Mouse (Mus musculus) layer of hippocampus, postnatal 14 days (tissue): Measurements from ENCODE around the gene Rars. TPM values are rescaled to one million over a fixed set of nuclear protein-coding genes. Genes with fewer than 3 reads are reported as not detected.
"Not testable (repeated sequence)": the region's sequence is repeated elsewhere in the genome, so short reads cannot be mapped to it uniquely, and the experiment has no call there.

ENCODE experiments used
- DNase-seq, 2 experiments: peaks; one replicate each; pipeline ENCODE4 v3.0.0; 2021 to 2022; ENCODE audit warnings: low spot score in 2 of 2, mixed read lengths in 1 of 2
- long read RNA-seq, 2 experiments: library from polyadenylated mRNA; stranded (forward); transcript quantifications; one replicate each; pipeline ENCODE4 v2.0.0; 2021
- total RNA-seq, 2 experiments: library from RNA; stranded (reverse); gene quantifications; 2 replicates each; pipeline ENCODE4 v1.2.3; 2021

The Rars gene
- total RNA-seq, result 10 to 100 TPM; 46.1 to 46.2 TPM
- long read RNA-seq, experiment 1, transcript Rars-201 (15 exons, 2,109 nt), result major isoform, 29 of 34 reads
- long read RNA-seq, experiment 1, partial matches to known transcripts, result 0 of 34 reads
- long read RNA-seq, experiment 1, other reads (novel, unspliced or antisense), result 5 of 34 reads
- long read RNA-seq, experiment 2, transcript Rars-201 (15 exons, 2,109 nt), result major isoform, 36 of 46 reads
- long read RNA-seq, experiment 2, partial matches to known transcripts, result 4 of 46 reads
- long read RNA-seq, experiment 2, other reads (novel, unspliced or antisense), result 6 of 46 reads

DNA sequence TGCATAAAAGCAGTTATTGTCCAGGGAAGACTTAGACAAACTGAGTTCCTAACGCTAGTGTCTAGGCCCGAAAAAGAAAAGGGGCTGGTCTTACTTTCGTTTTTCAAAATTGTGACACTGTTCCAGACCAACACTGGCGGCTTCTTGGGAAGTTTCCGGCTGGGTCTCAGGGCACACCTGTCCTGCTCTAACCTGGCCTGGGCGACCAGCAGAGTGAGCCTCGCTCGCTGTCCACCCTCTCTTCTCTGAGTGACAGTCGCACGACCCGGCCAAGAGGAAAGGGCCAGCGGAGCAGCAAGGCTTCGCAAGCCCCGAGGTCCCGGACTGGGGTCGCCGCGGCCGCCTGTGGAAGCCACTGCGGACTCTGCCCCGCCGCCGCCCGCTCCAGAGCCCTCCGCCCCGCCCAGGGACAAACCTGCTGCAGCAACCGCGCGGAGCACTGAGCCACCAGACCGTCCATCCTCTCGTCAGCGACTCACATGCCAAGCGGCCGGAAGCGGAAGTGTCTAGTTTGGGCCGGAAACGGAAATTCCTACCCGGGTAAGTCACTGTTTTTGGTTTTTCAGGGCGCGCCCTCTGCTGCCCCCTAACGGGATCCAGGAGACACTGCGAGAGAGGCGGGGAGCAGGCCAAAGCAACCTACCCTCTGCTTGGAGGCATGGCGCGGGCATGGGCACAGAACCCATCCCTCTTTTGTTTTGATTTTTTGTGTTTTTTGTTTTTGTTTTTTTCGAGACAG lies at the start of gene Rars:
Gene Rars (minus strand): TSS at position 485 of the 739 bp plus-strand sequence.
- DNase-seq, result peak; percentile 91 to 96

DNA sequence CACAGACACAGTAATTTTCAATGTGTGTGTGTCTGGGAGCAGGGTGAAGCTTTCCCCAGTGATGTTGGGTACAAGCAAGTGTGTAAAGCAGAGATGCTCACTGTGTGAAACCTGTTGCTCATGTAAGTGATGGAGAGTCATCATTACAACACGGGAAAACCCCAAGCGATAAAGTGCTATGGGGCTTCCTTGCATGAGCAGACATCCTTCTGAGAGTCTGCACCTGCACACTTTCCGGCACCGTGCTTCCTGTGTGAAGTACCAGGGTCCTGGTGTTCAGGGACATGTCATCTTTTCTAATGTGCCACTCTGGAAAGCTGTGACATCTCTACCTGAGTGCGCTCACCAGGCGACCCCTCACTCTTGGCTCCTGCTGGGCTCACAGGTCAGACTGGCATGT lies 48.5 kb upstream of the Rars start:
- DNase-seq, result no peak

DNA sequence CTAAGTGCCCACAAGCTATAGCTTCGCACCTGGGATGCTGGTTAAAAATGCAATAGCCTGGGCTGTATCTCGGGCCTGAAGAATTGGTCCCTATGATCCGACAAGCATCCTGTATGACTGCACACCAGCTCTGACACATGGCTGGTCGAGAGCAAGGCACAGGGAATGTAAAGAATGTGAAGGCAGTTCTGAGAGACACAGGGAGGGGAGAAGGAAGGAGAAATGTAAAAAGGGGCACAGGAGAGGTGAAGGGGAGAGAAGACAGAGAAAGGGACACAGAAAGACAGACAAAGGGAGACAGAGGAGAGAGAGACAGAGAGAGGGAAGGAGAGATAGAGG lies 44.2 kb upstream of the Rars start:
- DNase-seq, result no peak

GRCm38 (mm10) chr11:35877651-35878558 lies 43.6 kb upstream of the Rars start:
- DNase-seq, result peak in 1 of 2 experiments; percentile 27

- no peak for DNase-seq
These were observed 39.4 kb upstream of the Rars start for GRCm38 (mm10) chr11:35873624-35874244.

- DNase-seq, result no peak
These were observed 36.7 kb upstream of the Rars start for GRCm38 (mm10) chr11:35870961-35871360.

DNA sequence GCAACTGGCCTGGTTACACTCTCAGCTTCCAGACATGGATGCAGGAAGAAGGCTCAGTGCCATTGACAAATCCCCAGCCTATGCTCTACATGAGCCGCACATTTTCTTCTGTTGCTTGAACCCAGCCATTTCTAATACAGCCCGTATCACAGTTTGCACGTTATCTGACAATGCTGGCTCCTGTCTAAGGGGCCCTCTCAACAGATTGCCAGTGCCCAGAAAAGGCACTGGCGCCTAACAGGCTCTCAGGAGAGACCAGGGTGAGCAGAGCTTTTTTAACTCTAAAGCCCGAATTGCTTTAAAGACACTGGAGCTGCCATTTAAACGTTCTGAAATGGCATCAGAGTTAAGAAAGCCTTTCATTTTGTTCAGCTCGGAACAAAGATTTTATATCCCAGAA lies 31.8 kb upstream of the Rars start:
- no peak for DNase-seq

DNA sequence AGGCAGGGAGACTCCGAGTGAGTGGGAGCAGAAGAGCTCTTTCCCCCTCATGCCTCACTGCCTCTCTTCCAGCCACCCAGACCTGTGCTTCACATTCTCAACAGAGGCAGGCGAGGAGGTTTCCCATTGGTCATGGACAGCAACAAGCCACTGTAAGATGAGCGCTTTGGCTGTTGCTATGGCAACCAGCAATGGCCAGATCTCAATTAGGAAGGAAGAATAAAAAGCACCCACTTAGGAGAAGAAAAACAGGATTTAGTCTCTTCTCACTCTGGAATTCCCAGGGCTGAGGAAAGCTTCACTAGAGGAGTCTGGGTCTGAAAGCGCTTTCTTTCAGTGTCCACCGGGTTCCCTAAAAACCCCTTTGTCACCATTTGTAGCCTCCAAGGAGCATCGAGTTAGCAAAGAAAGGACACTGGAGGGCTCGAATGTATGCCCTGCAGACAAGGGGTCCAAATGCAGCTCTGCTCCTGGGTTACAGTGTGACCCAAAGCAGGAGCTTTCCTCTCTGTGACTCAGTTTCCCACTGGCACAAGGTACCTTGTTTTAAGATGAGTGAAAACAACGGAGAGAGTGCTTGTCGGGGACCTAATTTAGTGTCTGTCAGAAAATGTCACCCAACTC lies 30.8 kb upstream of the Rars start:
- DNase-seq, result peak; percentile 65 to 78

- DNase-seq, result no peak
These were observed 29.3 kb upstream of the Rars start for GRCm38 (mm10) chr11:35863653-35864052.

DNA sequence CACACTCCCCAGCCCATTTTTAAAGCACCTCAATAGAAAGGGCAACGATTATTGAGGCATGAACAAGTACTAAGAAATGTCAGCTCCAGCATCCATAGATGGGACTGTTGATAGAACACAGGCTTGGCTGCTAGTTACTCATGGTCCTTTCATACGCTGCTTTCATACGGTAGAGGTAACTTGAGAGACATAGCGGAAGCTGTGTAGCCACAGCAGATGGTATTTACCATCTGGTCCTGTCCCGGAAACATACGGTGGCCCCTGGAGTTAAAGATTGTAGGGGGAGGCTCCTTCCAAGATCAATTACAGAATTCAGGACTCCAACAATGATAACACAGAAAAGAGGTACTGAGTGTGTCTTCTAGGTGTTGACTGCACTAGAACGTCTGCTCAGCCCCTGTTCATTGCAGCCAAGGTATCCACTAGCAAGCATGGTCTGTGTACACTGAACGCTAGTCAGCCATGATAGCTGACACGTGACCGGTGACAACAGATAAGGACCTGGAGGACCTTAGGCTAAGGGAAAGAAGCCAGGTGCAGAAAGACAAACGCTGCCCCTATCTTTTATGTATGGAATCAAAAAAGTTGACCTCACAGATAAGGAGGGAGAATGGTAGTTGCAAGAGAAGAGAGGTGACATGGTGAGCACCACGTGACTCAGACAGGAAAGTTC lies 23.2 kb upstream of the Rars start:
- no peak for DNase-seq

- peak; percentile 79 to 88 for DNase-seq
These were observed 22.2 kb upstream of the Rars start for GRCm38 (mm10) chr11:35856359-35857040.

GRCm38 (mm10) chr11:35855567-35855966 lies 21.3 kb upstream of the Rars start:
- no peak for DNase-seq

DNA sequence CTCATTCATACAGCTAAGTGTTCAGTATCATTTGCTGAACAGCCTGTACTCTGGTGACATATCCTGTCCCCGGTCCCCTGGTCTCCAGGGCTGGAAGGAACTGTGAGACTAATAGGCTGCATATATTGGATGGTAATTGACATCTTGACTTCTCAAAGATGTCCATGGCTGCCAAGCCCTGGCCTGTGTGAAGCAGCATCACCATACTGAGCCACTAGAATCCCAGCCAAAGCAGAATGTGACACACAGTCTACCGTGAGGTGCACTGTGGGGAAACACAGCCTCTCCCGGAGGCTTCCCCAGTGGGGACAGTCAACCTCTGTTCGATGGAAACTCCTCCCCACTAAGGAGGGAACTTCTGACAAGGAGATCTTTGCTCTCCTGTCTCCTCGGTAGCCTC lies 20.6 kb upstream of the Rars start:
- no peak for DNase-seq

DNA sequence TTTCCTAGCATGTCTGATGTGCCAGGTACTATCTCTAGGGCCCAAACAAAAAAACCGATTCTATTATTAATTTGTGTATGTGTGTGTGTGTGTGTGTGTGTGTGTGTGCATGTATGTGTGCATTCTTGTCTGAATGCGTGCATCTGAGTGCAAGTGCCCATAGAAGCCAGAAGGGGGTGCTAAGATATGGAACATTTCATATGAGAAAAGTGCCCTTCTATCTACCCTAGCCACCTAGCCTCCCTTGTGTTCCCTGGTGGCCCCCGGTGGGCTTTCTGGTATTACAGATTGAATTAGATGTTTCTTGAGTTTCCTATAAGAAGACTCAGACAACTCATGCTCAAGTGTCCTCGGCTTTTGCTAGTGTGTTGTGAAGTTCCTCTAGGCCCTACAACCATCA lies 19.3 kb upstream of the Rars start:
- DNase-seq, result no peak

DNA sequence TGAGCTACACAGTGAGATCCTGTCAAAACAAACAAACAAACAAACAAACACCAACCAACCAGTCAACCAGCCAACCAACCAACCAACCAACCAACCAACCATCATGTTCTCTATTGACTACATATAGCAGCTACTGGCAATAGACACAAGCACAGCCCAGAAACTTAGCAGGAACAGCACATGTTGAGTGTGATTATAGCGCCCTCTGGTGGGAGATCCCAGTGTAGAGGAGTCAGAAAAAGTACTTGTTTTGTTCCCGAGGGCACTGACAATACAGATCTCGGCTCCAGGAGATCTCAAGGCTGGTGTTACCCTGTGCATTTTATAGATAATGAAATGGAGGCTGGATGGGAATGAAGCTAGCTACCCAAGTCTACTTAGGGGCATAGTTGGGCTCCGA lies 18.4 kb upstream of the Rars start:
- no peak for DNase-seq

DNA sequence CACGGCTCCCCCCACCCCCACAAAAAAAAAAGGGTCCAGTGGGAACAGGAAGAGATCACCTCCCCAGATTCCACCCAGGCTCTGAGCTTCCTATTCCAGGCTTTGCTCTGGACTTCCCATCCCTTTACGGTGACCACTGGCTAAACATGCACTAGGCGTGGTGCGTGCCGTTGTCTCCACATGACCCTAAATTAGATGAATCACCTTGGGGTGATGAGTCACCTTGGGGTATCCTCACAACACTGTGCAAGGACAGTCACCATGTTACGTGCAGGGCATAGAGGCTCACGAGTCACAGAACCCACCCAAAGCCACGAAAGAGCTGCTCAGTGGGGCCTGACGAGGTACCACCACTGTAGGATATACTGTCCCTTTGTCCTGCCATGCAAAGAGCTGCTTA lies 10.0 kb upstream of the Rars start:
- no peak for DNase-seq

DNA sequence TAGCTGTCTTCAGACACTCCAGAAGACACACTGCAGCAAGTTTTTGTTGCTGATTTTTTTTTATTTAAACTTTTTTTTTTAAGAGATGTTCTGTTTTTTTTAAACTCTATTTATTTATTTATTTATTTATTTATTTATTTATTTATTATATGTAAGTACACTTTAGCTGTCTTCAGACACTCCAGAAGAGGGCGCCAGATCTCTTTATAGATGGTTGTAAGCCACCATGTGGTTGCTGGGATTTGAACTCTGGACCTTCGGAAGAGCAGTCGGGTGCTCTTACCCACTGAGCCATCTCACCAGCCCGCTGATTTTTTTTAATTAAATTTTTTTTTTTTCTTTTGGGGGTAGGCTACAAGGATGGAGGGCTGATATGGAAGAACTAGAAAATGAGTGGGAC lies 8.3 kb upstream of the Rars start:
- not testable (repeated sequence) for DNase-seq

- no peak for DNase-seq
These were observed 7.5 kb upstream of the Rars start for GRCm38 (mm10) chr11:35841738-35842325.

GRCm38 (mm10) chr11:35840806-35841205 lies 6.5 kb upstream of the Rars start:
- not testable (repeated sequence) for DNase-seq
